Mouse (Mus musculus) ovary, postnatal 10 days (tissue): ENCODE results near the gene Lrguk.

Experiments used
- DNase-seq: peaks from one replicate; pipeline ENCODE4 v3.0.0; 2022; ENCODE audit warnings: low spot score

Lrguk gene

DNA sequence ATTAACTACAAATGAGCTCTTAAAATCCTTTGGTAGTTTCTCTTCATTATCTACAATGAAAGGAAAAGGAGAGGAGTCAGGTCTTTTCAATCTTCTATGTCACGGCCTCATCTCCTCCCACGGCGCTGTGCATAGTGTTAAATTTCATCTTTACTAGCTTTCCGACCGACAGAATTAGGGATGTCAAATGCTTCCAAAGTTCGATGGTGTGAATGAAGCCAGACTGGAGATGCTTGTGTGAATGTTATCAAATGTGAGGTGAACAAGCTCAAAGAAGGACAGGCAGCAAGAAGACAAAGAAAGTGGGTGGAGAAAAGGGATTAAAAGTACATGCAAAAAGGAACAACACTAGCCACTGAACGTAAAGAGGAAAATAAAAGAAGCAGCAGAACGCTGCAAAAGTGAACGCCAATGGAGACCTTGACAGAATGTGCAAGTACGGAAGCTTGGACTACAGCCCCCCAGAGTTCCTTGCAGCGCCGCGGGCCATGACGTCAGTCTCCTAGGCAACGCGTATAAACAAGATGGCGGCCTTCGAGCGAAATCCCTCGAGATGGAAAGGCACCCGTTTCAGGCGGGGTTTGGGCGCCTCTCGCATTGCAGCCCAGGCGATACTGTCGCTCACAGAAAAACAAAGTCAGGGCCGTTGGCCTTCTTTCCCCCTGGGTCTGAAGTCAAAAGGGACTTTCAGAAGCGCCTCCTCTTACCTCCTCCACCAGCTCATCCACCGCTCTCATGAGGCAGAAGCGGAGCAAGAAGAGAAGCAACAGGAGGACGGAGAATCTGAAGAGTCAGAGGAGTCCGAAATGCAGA lies at the start of gene Lrguk:
Gene Lrguk, plus strand, starts transcription at position 516 of the 813 bp plus-strand sequence.
- DNase-seq, result peak; percentile 64

DNA sequence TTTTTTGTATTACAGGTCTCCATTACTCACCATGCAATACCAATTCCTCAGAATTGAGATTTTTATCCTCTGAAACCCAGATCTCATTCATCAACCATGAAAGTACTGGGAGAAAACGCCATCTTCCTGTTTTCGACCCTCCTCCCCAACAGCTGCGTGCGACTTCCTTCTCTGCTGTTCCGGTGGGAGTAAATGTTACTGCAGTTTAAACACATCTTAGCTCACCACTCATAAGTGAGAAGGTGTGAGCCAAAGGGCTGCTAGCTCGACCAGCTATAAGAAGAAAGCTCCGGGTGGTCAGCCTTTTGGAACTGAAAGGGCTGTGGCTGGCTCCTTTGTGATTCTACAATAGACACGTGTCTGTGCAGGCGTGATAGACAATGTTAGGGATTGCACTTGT lies 46.5 kb upstream of the Lrguk start:
- DNase-seq, result no peak

DNA sequence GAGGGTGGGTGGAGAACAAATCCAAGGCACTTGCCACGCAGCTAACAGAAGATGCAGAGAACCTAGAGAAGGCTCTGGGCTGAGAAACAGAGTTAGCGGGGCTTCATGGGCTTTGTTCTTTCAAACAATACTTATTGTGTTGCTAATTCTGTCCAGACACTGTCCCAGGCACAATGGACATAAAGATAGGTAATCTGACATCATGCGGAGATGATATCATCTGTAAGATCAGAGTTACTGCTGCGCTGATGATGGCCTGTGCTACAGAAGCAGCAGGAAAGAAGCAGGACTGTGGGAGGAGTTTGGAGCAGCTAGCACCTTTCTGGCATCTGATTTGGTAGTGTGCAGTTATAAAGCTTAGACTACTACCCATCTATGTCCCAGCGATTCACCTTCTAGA lies 42.1 kb upstream of the Lrguk start:
- no peak for DNase-seq

DNA sequence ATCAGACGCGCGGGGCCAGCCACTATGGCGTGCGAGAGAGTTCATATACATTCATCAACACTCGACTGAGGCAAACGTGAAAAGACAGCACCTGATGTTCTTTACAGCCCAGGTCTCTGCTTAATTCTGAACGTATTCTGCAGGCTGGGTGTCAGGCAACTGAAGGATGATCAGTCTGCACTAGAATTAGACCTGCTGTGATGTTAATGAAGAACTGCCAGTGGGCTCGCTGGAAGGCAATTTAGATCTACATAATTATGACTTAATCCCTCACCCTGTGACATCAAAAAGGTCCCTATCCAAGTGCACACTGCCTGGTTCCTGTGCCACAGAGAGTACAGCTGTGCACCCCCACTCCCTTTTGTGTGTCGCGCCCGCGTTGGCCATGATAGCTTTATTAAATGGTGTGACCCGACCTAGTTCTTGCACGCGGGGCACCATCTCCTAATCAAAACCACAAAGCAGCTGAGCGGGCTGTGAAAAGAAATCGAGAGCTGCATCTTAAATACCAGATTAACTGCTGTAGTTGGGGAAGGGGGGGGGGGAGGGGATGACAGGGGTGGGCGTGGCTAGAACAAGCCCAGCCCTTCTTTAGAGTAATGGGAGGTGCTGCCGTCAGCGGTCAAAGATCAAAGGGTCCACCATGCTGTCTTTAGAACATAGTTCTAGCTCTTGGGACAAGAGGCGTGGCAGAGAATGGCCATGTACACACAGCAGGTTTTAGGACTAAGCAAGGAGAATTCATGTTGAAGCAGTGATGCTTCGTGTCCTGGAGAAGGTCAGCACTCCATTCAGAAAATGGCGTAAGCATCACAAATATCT lies 36.8 kb upstream of the Lrguk start:
- no peak for DNase-seq

DNA sequence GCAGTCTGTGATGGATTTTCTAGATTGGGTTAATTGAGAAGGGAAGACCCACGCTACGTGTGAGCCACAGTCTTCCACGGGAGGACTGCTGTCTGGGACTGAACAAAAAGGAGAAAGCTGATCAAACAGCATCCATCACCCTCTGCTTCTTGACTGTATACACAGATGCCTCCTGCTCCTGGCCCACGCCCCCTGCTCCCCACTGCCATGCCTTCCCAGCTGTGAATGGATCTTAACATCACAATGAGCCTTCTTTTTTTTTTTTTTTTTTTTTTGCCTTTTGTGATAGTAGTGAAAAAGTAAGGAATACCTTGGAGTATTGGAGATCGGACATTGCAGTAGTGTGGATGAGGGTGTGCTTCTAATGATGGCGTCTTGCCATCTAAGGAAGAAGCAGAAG lies 35.4 kb upstream of the Lrguk start:
- no peak for DNase-seq

DNA sequence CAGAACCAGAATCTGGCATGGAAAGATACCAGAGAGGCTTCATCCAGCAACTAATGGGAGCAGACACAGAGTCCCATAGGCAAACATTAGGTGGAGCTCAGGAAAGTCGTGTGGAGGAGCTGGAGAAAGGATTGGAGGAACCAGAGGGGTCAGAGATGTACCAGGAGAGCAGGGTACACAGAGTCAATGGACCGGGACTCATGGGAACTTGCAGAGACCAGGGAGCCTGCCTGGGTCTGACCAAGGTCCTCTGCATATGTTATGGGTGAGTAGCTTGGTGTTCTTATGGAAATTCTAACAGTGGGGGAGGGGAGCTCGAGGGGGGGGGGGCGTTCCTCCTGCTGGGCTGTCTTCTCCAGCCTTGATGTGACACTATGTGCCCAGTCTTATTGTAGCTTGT lies 30.7 kb upstream of the Lrguk start:
- DNase-seq, result no peak

DNA sequence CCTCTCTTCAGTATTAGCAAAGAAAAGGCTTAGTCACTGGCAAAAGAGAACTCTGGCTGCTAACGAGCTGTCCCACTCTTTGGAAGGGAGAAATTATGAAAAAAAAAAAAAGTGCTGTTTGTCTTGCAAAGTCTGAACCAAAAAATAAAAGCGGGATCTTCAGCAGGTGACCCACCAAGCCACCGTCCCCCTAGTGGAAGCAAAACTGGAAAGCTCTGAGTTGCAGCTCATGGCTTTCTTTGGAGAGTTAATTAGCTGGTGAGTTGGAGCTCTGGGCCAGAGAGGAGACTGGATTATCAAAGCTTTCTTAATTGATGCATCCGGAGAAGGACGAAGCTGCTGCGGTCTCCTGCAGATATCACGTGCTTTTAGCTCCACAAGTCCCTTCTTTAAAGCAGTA lies 29.7 kb upstream of the Lrguk start:
- DNase-seq, result no peak

DNA sequence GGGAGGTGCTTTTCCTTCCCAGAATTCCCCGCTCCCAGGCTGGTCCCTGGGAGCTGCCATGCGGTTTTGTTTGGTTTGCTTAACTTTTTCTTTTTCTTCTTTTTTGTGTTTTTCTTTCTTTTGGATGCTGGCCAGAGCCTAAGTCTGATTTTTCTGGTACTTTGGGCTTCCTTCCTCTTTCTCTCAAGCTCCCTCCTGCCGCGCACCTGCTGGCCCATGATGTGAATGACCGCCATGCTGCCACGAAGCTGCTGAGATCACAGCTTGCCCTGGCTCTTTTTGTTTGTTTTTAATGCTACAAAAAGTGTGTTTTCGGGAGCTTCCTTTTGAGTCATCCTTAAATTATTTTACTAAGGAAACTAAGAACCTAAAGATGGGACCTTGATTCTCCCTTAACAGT lies 28.6 kb upstream of the Lrguk start:
- no peak for DNase-seq

DNA sequence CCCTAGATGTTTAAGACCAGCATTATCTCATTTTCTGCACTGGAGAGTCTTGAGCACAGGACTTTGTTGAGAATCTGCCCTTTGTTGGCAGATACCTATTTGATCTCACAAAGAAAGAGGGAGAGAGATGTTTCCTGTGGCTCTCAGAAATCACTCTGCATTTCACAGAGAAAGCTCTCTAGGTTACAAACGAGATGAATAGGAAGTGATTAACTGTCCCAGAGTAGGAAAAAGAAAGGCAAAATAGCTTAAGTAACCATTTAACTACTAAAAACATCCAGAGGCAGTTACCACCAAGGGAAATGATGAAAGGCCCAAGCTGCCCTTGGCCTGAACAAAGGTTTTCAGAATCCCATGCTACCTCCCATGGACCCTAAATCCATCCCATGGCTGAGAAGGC lies 26.2 kb upstream of the Lrguk start:
- no peak for DNase-seq

DNA sequence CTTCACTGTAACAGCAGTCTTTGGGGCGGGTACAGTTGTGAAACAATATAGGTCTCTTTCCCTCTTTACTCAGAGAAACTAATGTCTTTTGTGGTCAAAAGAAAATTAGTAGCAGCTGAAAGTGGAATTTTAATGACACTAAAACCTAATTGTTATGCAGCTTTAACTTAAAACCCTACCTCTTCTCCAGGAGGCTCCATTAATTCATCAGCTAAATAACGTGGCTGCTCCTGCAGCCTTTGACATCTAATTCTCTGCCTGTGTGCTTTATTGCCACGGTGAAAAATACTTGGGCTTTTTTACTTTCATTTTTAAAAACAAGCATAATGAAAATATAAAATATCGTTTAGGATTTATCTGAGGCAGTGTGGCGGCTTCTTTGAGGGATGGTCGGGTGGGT lies 15.8 kb upstream of the Lrguk start:
- DNase-seq, result no peak

DNA sequence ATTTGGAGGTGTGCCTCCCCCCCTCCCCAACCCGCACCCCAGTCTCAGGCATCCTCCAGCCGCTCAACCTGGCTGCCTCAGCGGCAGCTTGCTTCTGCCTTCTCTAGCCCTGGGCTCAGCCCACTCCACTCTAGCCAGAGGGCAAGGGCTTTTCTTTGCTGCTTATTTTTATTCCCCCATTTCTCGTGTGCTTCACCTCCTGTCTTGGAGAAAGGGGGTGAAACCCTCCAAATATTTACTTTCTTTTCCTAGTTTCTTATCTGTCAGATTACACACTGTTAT lies 439 bp downstream of the Lrguk start:
- no peak for DNase-seq

DNA sequence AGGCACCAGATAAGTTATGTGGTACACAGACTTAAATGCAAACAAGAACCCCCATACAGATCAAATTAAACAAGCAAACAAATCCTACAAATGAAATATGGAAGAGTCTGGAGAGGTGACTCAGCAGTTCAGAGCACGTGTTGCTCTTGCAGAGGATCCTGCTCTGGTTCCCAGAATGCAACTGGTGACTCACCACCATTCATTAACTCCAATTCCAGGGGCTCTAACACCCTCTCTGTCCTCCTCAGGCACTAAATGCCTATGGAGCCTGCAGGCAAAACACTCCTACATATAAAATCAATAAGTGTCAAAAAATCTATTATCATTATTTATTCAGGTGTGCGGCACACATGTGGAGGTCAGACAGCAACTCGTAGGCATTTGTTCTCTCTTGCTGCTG lies 4.8 kb downstream of the Lrguk start:
- no peak for DNase-seq

DNA sequence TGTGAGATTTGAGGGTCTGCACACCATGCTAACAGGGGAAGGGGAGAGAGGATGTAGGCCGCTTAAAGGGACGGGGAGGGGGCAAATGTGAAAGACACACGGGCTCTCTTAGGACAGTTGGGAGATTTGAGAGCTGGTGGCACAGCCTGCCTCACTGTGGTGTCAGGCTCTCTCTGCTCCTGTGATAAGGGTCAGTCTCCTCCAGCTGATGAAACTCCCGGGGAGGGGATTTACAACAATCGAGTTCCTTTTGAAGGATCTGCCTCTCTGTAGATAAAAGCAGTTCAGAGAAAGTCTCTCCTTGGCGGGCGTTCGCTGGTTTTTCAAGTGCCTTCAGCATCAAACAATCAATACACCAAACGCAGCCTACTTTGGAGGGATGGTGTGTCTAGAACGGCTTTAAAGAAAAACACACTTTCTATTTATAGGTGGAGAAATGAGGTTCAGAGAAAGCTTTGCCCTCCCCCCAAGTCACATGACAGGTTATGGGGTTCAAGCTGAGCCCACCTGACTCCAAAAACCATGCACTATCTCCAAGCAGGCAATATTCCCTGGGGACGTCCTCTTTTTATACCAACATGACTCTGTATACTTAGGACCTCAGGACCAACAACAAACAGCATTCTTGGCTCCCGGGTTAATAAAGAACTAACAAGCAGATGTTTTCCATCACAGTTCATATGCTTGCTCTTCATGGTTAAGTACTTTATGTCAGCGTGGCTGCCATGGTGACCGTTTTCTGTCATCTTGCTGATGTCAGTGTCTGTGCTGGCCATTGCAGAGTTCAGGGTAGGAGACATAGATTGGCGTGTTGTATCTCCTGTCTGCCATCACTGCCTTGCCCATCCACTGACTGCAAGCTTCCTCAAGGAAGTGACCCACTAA lies 5.6 kb downstream of the Lrguk start:
- DNase-seq, result no peak

DNA sequence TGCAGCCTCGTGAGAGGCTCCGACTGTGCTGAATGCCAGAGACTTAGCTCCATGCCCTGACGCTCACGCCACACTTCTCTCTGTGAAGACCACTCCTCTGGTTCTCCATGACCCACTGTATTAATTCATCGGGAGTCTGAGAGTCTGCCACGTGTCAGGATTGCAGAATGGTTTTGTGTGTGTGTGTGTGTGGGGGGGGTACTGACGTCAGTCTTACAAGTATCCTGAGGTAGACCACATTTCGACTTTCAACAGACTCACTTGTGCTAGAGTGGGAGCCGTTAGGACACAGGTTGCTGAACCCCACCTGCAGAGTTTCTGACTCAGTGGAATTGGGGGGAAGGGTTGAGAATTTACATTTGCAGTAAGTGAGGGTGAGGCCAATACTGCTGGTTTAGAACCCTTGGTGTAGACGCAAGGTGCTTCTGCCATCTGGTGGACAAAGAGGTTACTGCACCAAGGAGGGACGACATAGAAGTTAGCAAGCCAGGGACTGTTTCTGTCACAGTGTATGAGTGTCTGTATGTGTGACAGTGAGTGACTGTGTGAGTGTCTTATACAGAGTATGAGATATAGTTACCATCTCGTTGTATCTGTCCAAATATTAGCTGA lies 11.5 kb downstream of the Lrguk start:
- peak; percentile 48 for DNase-seq

DNA sequence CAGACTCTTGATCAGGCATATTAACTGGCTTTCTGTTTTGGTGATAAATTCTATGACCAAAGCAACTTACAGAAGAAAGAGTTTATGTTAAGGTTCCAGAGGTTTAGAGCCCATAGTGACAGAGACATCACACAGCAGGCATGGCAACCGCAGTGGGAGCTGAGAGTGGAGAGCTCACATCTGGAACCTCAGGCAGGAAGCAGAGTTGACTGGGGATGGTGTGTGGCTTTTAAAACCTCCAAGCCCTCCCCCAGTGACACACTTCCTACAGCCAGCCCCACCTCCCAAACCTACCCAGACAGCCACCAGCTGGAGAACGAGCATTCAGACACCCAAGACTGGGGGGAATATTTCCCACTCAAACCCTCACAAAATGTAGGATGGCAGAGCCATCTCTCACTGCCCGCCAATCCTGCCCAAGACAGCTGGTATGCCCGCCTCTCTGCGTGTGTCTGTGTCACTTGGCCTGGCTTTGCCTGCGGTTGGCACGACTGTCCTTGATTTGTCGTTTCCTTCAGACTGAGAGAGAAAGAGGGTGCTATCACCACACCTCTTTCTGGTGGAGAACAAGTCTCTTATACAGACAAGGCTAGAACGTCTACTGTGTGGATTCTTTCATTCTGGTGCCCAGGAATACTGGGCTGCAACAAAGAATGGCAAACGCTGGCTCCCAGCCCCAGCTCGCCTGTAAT lies 12.5 kb downstream of the Lrguk start:
- no peak for DNase-seq

DNA sequence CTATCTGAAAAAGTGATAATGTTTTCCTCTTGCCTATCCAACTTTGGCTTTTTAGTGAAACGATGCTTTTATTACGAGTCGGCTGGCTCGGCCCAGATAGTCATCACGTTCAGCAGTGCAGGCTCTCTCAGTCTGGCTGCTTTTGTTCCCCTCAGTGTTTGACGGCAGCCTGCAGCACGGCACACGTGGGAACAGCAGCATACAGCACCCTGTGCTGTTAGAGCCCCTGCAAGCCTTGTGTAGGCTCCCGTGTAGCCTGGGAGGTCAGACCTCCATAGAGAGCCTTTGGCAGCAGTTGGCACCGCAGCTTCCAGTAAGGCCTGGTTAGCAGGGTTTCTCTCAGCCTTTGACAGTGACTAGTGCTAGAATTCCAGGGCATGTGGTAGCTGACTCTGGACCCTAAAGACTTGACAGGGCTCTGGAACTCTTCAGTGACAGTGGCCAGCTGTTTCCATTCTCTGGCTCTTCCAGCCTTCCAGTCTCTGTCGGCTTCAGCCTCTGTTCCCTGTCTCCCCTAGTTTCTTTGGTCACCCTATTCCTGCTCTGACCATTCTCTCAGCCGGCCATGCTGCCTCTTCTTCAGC lies 15.1 kb downstream of the Lrguk start:
- DNase-seq, result no peak

DNA sequence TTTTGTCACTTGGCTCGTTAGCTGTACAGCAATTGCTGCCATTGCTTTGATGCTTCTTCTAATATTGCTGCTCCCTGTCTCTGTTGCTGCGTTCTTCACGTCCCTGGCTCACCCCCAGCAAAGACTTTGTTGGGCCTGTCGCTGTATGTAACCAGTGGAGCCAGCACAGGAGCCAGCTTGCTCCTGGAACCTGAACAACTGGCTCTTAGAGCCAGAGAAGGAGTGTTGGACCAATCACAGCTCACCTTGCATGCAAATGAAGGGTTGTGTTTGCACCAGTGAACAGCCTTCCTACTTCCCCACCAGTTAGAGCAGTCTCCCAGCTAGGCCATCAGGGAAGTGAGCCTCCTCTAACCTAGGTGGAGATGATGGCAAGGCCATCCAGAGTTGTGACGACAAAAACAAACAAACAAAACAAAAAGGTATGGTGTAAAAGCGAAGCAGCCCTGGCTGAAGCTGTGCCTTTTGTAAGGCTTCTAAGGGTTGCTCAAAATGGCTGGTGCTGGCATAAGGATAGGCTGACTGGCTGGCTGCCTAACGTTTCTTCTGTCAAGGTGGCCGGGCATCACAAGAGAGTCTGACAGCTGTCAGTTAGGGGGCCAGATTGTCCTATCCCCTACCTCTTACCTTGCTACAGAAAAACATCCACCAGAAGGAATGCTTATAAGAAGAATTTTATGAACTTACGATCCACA lies 15.7 kb downstream of the Lrguk start:
- DNase-seq, result no peak

DNA sequence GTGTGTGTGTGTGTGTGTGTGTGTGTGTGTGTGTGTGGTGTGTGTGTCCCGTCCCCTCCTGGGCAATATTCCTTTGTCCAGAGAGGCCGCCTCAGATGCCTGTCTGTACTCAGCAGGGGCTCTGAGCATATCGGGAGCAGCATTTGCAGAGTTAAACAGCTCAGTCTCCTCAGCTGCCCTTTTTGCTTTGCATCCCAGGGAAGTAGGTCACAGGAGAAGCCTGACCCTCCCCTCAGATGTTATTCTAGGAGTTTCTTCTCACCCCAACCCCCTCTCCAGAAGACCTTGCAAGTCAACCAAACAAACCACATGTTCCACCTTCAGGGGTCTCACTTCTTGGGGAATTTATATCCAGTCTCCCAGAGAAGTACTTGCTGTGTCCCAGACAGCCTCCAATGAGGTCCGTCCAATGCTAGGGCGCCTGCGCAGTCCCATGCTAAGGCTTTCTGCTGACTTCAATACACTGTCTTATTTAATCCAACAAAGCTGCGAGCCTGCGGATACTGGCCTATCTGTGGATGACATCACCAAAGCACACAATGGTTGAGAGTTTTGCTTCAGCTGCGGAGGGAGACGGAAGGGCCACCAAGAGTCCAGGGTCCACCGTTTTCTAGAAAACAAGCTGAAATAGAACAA lies 17.4 kb downstream of the Lrguk start:
- DNase-seq, result no peak

DNA sequence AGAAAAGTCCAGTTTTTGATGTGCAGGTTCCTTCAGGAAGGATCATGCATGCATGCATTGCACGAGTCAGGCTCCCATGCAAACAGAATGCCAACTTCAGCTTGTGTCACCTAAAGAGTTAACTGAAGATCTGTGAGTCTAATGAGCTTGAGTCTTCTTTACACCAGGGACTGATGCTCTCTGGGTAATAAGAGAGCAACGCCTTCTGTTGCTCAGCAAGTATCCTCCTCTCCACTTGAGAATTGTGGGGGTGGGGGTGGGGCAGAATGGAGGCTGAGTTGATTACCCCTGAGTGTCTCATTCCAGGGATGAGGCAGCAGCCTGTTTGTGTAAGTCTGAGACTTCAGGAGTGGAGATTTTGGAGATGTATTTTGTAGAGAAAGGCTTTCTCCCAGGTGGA lies 20.2 kb downstream of the Lrguk start:
- no peak for DNase-seq

DNA sequence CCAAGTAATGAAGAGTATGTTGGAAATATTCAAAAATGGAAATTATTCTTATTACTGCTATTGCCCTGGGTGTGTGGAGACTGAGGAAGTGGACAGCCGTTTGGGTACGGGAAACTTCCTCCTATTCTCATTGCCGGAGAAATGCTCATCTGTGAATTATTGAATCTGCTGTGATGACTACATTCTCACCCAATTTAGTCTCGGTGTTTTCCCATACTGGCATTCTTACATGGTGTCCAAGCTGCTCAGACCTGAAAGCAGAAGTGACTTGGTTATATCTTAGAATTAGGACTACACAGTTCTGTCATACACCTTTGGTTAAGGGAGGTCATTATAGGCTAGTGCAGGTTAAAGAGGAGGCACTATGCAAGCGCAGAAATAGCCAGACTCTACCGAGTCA lies 30.5 kb downstream of the Lrguk start:
- DNase-seq, result no peak
